Mouse (Mus musculus) stomach, postnatal 0 days (tissue): ENCODE measurements around the gene Nup133.

Source experiments
- CTCF ChIP-seq: IDR thresholded peaks from 2 replicates; pipeline ENCODE4 v1.5.1; 2016; ENCODE audit warnings: antibody characterized with exemption, low read depth, mild to moderate bottlenecking, moderate library complexity
- EP300 ChIP-seq: optimal IDR thresholded peaks from 2 replicates; pipeline ENCODE3; 2016; ENCODE audit warnings: antibody characterized with exemption

GRCm38 (mm10) chr8:123854733-123855475 is 94.2 kb downstream of the Nup133 start:
- no peak for TF ChIP-seq CTCF
- TF ChIP-seq EP300: no peak
